8 mouse cellular contexts compared by ENCODE assay signal in genomic region chr7:43797333-43797769, GRCm38 (mm10). TPM values are rescaled to one million over a fixed set of nuclear protein-coding genes. Genes with fewer than 3 reads are reported as not detected.
DNase-seq lines count a peak whose midpoint lies in the region; ATAC-seq lines count a peak whose summit lies in the region.

TSS of gene Klk8 (plus strand) at chr7:43797577.

- H3K9me3 ChIP-seq in heart, embryonic 12.5 days (replicated peaks), result no peaks in the 10 kb centered on the region
- no peaks in the 10 kb centered on the region for H3K9me3 ChIP-seq in kidney, embryonic 15.5 days (replicated peaks)
- no peaks in the 10 kb centered on the region for H3K9me3 ChIP-seq in lung, embryonic 15.5 days

- H3K27ac ChIP-seq in brown adipose tissue, adult 24 weeks (replicated peaks; ENCODE audit: low read depth, low read length), result no peak within 1 kb of the TSS
- no peak within 1 kb of the TSS for H3K27ac ChIP-seq in heart, embryonic 12.5 days (ENCODE audit: poor library complexity, severe bottlenecking)
- no peak within 1 kb of the TSS for H3K27ac ChIP-seq in kidney, embryonic 15.5 days
- H3K27ac ChIP-seq in lung, embryonic 15.5 days, result no peak within 1 kb of the TSS

- H3K9ac ChIP-seq in heart, embryonic 12.5 days, result peak within 1 kb of the TSS; percentile 54; the same call in 1 of the 2 replicates
- peak within 1 kb of the TSS; percentile 46 for H3K9ac ChIP-seq in kidney, embryonic 15.5 days
- peak within 1 kb of the TSS; percentile 38 for H3K9ac ChIP-seq in lung, embryonic 15.5 days

- DNase-seq in adrenal gland, adult 2 months, result peak; percentile 21
- DNase-seq in adrenal gland, adult (ENCODE audit: inconsistent age in 2 of 2, low spot score in 1 of 2), result no peak
- DNase-seq in retina, embryonic 14.5 days (ENCODE audit: low spot score), result peak; percentile 35
- DNase-seq in cerebellum, postnatal 4 days (ENCODE audit: low spot score in 2 of 2), result no peak

- H3K4me3 ChIP-seq in brown adipose tissue, adult 24 weeks (ENCODE audit: insufficient read depth, low read depth, low read length), result peak within 1 kb of the TSS; percentile 71
- peak within 1 kb of the TSS; percentile 64 for H3K4me3 ChIP-seq in heart, embryonic 12.5 days
- peak within 1 kb of the TSS; percentile 60 for H3K4me3 ChIP-seq in kidney, embryonic 15.5 days (replicated peaks)
- H3K4me3 ChIP-seq in lung, embryonic 15.5 days, result peak within 1 kb of the TSS; percentile 55

- peaks cover 55% of the 10 kb centered on the region for H3K27me3 ChIP-seq in heart, embryonic 12.5 days (replicated peaks)
- peaks cover 15% of the 10 kb centered on the region for H3K27me3 ChIP-seq in kidney, embryonic 15.5 days
- peaks cover 9% of the 10 kb centered on the region; the same call in 1 of the 2 replicates for H3K27me3 ChIP-seq in lung, embryonic 15.5 days

- no peaks in the 10 kb centered on the region for H3K36me3 ChIP-seq in heart, embryonic 12.5 days
- H3K36me3 ChIP-seq in kidney, embryonic 15.5 days, result no peaks in the 10 kb centered on the region
- H3K36me3 ChIP-seq in lung, embryonic 15.5 days, result no peaks in the 10 kb centered on the region

- H3K4me1 ChIP-seq in brown adipose tissue, adult 24 weeks (ENCODE audit: control insufficient read depth, insufficient read depth, insufficient read length, low read length), result peaks cover 2% of the 10 kb centered on the region; the same call in 1 of the 2 replicates
- peaks cover 17% of the 10 kb centered on the region for H3K4me1 ChIP-seq in heart, embryonic 12.5 days (replicated peaks)
- H3K4me1 ChIP-seq in kidney, embryonic 15.5 days, result peaks cover 23% of the 10 kb centered on the region
- H3K4me1 ChIP-seq in lung, embryonic 15.5 days, result peaks cover 22% of the 10 kb centered on the region

- WGBS in heart, embryonic 12.5 days, result under 1% methylated on average over 28 of the region's 28 CpGs
- under 1% methylated on average over 28 of the region's 28 CpGs for WGBS in kidney, embryonic 15.5 days
- 0% methylated on average over 28 of the region's 28 CpGs for WGBS in lung, embryonic 15.5 days

- no peak; the same call in 1 of the 2 replicates for ATAC-seq in heart, embryonic 12.5 days (ENCODE audit: insufficient number of reproducible peaks, low FRiP score)
- peak; percentile 70 for ATAC-seq in kidney, embryonic 15.5 days (replicated peaks; ENCODE audit: low FRiP score)
- peak; percentile 35; the same call in 1 of the 2 replicates for ATAC-seq in lung, embryonic 15.5 days (ENCODE audit: borderline replicate concordance, extremely low read depth, low FRiP score, low TSS enrichment)

- H3K4me2 ChIP-seq in heart, embryonic 12.5 days, result peak within 1 kb of the TSS; percentile 89
- H3K4me2 ChIP-seq in kidney, embryonic 15.5 days, result peak within 1 kb of the TSS; percentile 90
- peak within 1 kb of the TSS; percentile 87 for H3K4me2 ChIP-seq in lung, embryonic 15.5 days

RNA-seq across cellular contexts. Expression of gene Klk8, which starts in this region (rescaled TPM):
- total RNA-seq in adrenal gland, adult 2 months (2021), result 1 to 10 TPM; 3.0 to 3.5 TPM
- 1.4 and 2.3 TPM in 2 replicates for polyA plus RNA-seq in adrenal gland, adult 2 months (2012; rRNA removed)
- polyA plus RNA-seq in brown adipose tissue, adult 24 weeks (2012; ENCODE audit: insufficient read depth, insufficient read length, missing spikeins), result 2.3 and 3.4 TPM in 2 replicates
- polyA plus RNA-seq in heart, embryonic 12.5 days (2016; fragmentation: Nextera tagmentation; extraction: Ambion mirVana), result 24.4 and 25.0 TPM in 2 replicates
- 29.0 and 32.5 TPM in 2 replicates for polyA plus RNA-seq in kidney, embryonic 15.5 days (2015; fragmentation: Nextera tagmentation; extraction: Ambion mirVana)
- 21.4 and 22.4 TPM in 2 replicates for polyA plus RNA-seq in lung, embryonic 15.5 days (2015; fragmentation: Nextera tagmentation; extraction: Ambion mirVana)

Comparison
In these comparisons a context has a peak if more than half of its experiments do, and no peak if none do; other contexts are left out.
1. DNase-seq: peak in adrenal gland, adult 2 months (single experiment) and retina, embryonic 14.5 days (single experiment); none in adrenal gland, adult (0 of 2) and cerebellum, postnatal 4 days (0 of 2).
2. Peak in every context shown above with its lines, with median percentiles within 50 percentile points of each other: H3K4me3 ChIP-seq, H3K4me2 ChIP-seq and H3K9ac ChIP-seq.